Mouse (Mus musculus): ENCODE measurements around the gene Sec14l1. TPM values are rescaled to one million over a fixed set of nuclear protein-coding genes. Genes with fewer than 3 reads are reported as not detected.
A peak's percentile ranks its signal among the peaks of the same experiment; 100 is the strongest.

Sec14l1 gene
- polyA plus RNA-seq, 1 experiment from 2014 or later: 52.6 TPM

DNA sequence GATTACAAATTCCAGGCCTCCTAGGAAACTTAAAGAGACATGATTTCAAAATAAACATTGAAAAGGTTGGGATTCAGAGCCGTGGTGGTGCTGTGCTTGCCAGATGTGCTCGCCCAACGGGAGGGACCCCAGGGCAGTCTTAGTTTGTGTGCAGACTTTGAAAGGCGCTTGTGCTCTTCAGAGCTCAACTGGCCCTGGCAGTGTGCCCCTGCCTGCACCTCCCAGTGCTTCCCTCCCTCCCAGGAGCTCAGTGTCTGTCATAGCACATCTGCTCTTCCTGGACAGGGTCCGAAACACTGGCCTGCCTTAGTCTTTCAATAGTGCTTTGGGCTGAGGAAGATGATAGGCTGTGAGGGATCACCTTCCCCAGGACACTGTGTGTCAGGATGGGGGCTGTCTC lies 15.9 kb downstream of the Sec14l1 start:
- Histone ChIP-seq H3K4me3 (replicated peaks) (no peak overlapping the region), H3K27me3 (no peaks in the 10 kb centered on the region), H3K27ac (peak overlapping the region; percentile 53), H3K4me2 (no peak overlapping the region), H3K9ac (replicated peaks) (no peak overlapping the region; the same call in 1 of the 2 replicates), H3K9me3 (no peaks in the 10 kb centered on the region), H3K4me1 (replicated peaks) (peaks cover 56% of the 10 kb centered on the region), H3K36me3 (peaks cover 17% of the 10 kb centered on the region)
- no peak for ATAC-seq (ENCODE audit: insufficient number of reproducible peaks, insufficient read depth, low FRiP score, low TSS enrichment, low read depth)
- WGBS: 46% methylated on average over 5 of the region's 5 CpGs

DNA sequence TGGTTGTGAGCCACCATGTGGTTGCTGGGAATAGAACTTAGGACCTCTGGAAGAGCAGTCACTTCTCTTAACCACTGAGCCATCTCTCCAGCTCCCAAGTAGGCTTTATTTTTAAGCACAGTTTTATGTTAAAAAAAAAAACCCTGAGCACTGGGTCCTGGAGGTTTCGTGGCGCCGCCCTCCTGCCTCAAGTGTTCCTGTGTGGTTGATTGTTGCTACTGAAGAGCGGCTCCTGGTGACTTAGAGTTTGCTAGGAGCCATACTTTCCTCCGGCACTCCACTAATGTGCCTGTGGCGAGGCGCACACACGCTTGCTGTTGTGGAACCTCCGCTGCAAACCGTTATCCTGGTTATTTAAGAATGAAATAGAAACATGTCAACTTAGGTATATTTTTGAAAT lies 16.5 kb downstream of the Sec14l1 start:
- no peak for ATAC-seq (ENCODE audit: insufficient number of reproducible peaks, insufficient read depth, low FRiP score, low TSS enrichment, low read depth)
- no peak overlapping the region for H3K4me2 ChIP-seq
- H3K9me3 ChIP-seq: no peaks in the 10 kb centered on the region
- no peak overlapping the region for H3K4me3 ChIP-seq (replicated peaks)
- peaks cover 17% of the 10 kb centered on the region for H3K36me3 ChIP-seq
- no peaks in the 10 kb centered on the region for H3K27me3 ChIP-seq
- peak overlapping the region; percentile 53; the same call in 1 of the 2 replicates for H3K27ac ChIP-seq
- H3K9ac ChIP-seq (replicated peaks): no peak overlapping the region
- peaks cover 57% of the 10 kb centered on the region for H3K4me1 ChIP-seq (replicated peaks)
- 94% methylated on average over 10 of the region's 10 CpGs for WGBS

DNA sequence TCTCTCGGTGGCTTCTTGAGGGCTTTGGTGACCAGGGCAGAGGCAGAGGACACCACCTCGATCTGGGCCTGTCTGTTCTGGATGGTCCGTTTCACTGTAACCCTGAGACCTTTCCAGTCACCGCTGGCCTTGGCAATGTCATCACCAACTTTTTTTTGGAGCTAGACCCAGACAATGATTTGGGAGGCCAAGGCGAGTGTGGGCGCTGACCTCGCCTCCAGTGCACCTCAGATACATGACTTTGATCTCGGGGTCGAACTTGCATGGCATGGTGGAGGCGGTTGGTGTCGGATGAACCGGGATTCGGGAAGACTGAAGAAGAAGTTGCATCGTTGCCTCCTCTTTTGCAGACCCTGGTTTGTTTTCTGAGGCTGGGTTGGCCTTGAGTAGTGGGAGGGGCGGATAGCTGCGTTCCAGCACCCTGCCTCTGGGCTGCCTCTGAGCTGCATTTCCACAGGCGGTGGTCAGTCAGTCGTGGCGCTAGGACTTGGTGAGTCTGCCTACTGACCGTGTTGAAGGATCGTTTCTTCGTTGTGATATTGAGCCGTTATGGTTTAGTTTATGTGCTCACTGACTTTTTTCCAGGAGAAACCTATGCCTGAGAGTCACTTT lies 19.9 kb downstream of the Sec14l1 start:
- Histone ChIP-seq H3K27ac (peak overlapping the region; percentile 50; the same call in 1 of the 2 replicates), H3K9ac (replicated peaks) (0 out of 2 replicates have a peak overlapping the region, but pooled peaks have one; percentile 12), H3K36me3 (peaks cover 19% of the 10 kb centered on the region), H3K4me2 (peak overlapping the region; percentile 17; the same call in 1 of the 2 replicates), H3K27me3 (no peaks in the 10 kb centered on the region), H3K4me1 (replicated peaks) (peaks cover 40% of the 10 kb centered on the region), H3K9me3 (no peaks in the 10 kb centered on the region), H3K4me3 (replicated peaks) (no peak overlapping the region)
- 68% methylated on average over 23 of the region's 23 CpGs for WGBS
- ATAC-seq (ENCODE audit: insufficient number of reproducible peaks, insufficient read depth, low FRiP score, low TSS enrichment, low read depth): no peak

DNA sequence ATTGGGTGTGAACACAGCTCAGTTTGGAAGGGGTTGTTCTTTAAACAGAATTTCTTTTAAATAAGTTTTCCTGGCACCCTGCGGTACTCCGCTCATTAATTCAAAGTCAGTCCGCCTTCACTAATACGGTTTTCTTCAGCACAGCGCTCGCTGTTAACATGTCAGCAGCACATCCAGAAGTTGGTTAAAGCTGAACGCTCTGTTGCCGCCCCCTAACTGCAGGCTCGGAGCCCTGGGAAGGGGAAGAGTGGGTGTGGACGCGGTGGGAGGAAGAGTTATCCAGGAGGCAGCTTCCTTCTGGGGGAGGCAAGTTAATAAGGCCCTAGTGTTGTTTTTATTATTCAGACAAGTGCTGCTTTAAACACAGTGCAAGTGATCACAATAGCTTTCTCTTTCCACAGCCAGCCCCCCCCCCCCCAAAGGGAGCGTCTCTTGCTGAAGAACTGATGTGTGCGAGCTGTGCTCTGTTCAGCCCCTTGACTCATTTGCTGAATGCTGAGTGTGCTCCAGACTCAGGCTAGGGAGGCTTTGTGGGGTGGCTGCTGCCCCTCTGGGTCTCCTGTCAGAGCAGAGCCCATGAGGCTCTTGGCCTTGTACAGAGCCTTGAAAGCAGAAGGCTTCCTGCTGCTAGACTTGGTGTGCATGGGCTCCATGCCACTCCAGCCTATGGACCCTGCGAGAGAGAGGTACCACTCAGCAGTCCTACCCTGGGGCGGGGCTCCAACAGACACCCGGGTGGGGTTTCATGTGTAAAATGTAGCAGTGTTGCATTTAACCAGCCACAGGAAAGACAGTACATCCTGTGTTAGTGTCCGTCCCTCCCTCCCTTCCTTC lies 20.7 kb downstream of the Sec14l1 start:
- Histone ChIP-seq H3K4me2 (peak overlapping the region; percentile 17; the same call in 1 of the 2 replicates), H3K27me3 (no peaks in the 10 kb centered on the region), H3K4me3 (replicated peaks) (no peak overlapping the region), H3K4me1 (replicated peaks) (peaks cover 32% of the 10 kb centered on the region), H3K27ac (peak overlapping the region; percentile 51), H3K9ac (replicated peaks) (no peak overlapping the region), H3K36me3 (peaks cover 22% of the 10 kb centered on the region), H3K9me3 (no peaks in the 10 kb centered on the region)
- 49% methylated on average over 17 of the region's 17 CpGs for WGBS
- no peak for ATAC-seq (ENCODE audit: insufficient number of reproducible peaks, insufficient read depth, low FRiP score, low TSS enrichment, low read depth)

DNA sequence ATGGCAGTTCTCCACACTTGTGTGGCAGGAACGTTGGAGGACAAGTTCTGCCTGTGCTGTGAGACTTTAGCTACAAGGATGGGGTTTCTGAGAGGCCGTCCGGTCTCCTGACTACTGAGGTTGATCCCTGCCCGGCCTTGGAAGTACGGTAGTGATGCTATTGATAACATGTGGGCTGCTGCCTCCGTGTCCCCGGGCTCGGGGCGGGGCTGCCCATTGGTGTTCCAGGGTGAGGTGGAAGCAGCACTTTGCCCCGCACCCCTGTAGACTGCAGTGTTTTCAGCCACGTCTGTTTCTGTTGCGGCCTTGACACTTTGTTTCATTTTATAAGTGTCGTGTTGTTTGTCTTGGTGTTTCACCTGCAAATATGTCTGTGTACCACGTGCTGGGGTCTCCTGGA lies 21.9 kb downstream of the Sec14l1 start:
- H3K4me1 ChIP-seq (replicated peaks): peaks cover 27% of the 10 kb centered on the region
- H3K9ac ChIP-seq (replicated peaks): no peak overlapping the region
- no peak overlapping the region for H3K4me2 ChIP-seq
- no peaks in the 10 kb centered on the region for H3K9me3 ChIP-seq
- WGBS: 86% methylated on average over 14 of the region's 14 CpGs
- no peaks in the 10 kb centered on the region for H3K27me3 ChIP-seq
- peak overlapping the region; percentile 56; the same call in 1 of the 2 replicates for H3K27ac ChIP-seq
- peaks cover 30% of the 10 kb centered on the region for H3K36me3 ChIP-seq
- no peak overlapping the region for H3K4me3 ChIP-seq (replicated peaks)
- ATAC-seq (ENCODE audit: insufficient number of reproducible peaks, insufficient read depth, low FRiP score, low TSS enrichment, low read depth): no peak

DNA sequence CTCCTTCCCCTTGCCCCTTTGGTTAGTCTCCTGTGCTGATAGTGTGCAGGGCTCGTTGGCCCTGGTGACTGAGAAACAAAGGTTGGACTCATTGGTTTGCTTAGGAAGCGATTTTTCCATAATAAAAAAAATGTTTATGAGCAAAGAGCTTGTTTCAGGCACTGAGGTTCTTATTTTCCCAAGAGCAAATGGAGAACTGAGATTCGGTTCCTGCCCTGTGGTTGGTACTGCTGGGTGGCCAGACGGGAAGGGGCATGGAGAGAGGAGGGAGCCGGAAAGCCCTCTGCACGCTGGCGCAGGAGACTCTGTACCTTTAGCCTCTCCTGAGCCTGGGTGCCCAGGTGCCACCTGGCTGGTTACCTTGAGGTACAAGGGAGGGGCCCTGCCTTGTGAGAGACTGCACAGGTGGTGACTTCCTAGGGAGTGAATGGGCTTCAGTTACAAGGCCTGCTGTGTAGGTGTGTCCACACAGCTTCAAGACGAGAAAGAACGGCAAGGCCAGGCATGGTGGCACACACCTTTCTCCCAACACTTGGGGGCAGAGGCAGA lies 23.3 kb downstream of the Sec14l1 start:
- Histone ChIP-seq H3K4me2 (no peak overlapping the region), H3K9ac (replicated peaks) (no peak overlapping the region), H3K4me3 (replicated peaks) (no peak overlapping the region), H3K36me3 (peaks cover 36% of the 10 kb centered on the region), H3K9me3 (no peaks in the 10 kb centered on the region), H3K27ac (peak overlapping the region; percentile 51; the same call in 1 of the 2 replicates), H3K27me3 (no peaks in the 10 kb centered on the region), H3K4me1 (replicated peaks) (peaks cover 27% of the 10 kb centered on the region)
- 0 out of 2 replicates have a peak, but pooled peaks have one; percentile 18 for ATAC-seq (ENCODE audit: insufficient number of reproducible peaks, insufficient read depth, low FRiP score, low TSS enrichment, low read depth)
- 83% methylated on average over 9 of the region's 9 CpGs for WGBS

DNA sequence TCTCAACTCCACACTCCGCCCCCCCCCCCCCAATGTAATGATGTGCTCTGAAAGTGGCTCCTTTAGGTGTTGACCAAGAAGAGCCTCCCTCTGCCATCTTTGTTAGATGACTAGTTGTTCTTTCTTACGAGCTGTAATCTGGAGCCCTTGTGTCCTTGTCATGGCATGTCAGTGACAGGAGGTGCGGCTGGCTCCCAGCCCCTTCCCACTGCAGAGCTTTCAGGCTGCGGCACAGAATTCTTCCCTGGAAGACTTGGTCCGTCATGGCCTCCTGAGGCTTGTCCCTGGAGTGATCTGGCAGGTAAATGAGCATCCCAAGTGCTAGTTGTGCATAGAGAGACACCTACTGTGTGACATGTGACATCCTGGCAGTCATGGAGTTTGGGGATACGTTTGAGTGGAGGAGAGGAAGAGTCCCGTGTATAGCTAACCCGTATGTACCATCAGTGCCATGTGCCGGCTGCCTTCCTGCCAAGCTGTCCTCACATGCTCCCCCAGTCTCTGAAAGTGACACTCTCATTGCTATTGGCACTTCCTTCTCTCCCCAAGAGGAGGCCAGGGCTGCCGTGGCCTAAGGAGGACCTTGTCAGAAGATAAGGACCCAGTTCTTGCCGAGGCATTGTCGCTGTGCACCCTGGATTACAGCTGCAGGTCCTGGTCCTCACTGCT lies 24.0 kb downstream of the Sec14l1 start:
- H3K4me2 ChIP-seq: no peak overlapping the region
- 88% methylated on average over 12 of the region's 12 CpGs for WGBS
- H3K4me1 ChIP-seq (replicated peaks): peaks cover 27% of the 10 kb centered on the region
- ATAC-seq (ENCODE audit: insufficient number of reproducible peaks, insufficient read depth, low FRiP score, low TSS enrichment, low read depth): no peak
- H3K36me3 ChIP-seq: peaks cover 42% of the 10 kb centered on the region
- H3K4me3 ChIP-seq (replicated peaks): no peak overlapping the region
- no peak overlapping the region for H3K27ac ChIP-seq
- no peak overlapping the region for H3K9ac ChIP-seq (replicated peaks)
- H3K27me3 ChIP-seq: no peaks in the 10 kb centered on the region
- no peaks in the 10 kb centered on the region for H3K9me3 ChIP-seq

DNA sequence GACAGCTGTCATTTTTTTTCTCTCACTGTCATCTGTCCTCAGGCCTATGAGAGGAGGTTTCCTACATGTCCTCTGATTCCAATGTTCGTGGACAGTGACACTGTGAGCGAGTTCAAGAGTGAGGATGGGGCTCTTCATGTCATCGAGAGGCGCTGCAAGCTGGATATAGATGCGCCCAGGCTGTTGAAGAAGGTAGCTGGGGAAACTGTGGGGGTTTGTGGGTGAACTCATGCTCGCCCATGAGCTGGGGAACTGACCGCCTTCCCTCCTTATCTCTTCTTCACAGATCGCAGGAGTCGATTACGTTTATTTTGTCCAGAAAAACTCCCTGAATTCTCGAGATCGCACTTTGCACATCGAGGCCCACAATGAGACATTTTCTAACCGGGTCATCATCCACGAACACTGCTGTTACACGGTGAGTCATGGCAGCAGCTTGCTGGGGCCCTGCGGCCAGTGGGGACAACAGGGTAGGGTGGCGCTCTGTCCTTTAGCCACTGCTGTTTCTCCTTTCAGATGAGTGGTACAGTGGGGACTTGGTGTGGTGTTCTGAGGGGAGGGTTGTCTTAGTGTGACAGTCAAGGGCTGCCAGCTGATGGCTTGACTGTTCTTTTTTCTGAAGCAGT lies 26.5 kb downstream of the Sec14l1 start:
- H3K4me2 ChIP-seq: no peak overlapping the region
- H3K27ac ChIP-seq: no peak overlapping the region
- H3K4me3 ChIP-seq (replicated peaks): no peak overlapping the region

DNA sequence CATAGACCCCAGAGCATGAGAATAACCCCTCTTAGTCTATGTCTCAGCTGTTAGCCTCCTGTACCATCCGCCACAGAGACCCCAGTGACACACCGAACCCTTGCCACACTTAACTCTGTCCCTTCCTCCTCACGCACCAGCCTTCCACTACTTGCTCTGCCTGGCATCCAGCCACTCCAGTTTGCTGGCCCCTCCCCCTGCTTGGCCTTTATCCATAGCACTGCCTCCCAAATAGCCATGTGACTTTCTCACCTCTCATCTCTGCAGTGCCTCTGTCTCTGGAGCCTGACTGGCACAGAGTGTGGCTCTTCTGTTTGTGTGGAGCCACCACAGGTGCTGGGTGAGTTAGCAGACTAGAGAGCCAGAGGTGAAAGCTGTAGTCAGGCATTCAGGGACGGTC lies 27.5 kb downstream of the Sec14l1 start:
- WGBS: 82% methylated on average over 4 of the region's 4 CpGs
- peaks cover 4% of the 10 kb centered on the region; the same call in 1 of the 2 replicates for H3K4me1 ChIP-seq (replicated peaks)
- no peak overlapping the region for H3K9ac ChIP-seq (replicated peaks)
- H3K36me3 ChIP-seq: peaks cover 74% of the 10 kb centered on the region
- H3K27ac ChIP-seq: no peak overlapping the region
- ATAC-seq (ENCODE audit: insufficient number of reproducible peaks, insufficient read depth, low FRiP score, low TSS enrichment, low read depth): no peak
- no peak overlapping the region for H3K4me3 ChIP-seq (replicated peaks)
- no peaks in the 10 kb centered on the region for H3K9me3 ChIP-seq
- no peaks in the 10 kb centered on the region for H3K27me3 ChIP-seq
- no peak overlapping the region for H3K4me2 ChIP-seq

More for the DNA sequence above, 26.5 kb downstream of the Sec14l1 start:
- Histone ChIP-seq H3K4me1 (replicated peaks) (peaks cover 10% of the 10 kb centered on the region; the same call in 1 of the 2 replicates), H3K36me3 (peaks cover 68% of the 10 kb centered on the region), H3K9ac (replicated peaks) (no peak overlapping the region), H3K9me3 (no peaks in the 10 kb centered on the region), H3K27me3 (no peaks in the 10 kb centered on the region)
- ATAC-seq (ENCODE audit: insufficient number of reproducible peaks, insufficient read depth, low FRiP score, low TSS enrichment, low read depth): no peak
- WGBS: 94% methylated on average over 18 of the region's 18 CpGs

DNA sequence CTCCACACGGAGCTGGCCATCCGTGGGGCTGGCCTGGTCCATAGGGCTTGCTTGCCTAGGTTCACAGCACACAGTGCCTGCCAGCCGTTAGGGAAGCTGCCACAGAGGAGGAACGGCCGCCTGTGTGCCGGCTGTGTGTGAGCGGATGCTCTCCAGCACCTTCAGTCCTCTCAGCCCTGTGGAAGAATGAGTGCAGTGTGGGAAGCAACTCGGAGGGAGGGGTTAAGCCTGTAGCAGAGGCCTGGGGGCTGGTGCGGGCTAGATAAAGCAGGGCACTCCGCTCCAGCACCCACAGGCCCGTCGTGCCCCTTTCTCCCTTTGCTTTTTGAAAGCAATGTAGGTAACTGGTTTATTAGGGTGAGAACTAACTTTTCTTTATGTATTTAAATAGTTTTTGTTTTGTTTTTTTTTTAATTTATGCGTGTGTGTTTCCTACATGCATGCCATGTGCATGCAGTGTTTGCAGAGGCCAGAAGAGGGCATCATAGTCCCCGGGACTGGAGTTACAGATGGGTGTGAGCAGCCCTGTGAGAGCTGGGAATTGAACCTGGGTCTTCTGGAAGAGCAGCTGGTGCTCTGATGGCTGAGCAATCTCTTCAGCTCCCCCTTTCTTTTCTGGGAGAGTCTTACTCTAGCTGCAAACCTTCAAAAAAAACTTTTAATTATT lies 30.6 kb downstream of the Sec14l1 start:
- H3K4me2 ChIP-seq: no peak overlapping the region
- H3K27ac ChIP-seq: no peak overlapping the region
- no peaks in the 10 kb centered on the region for H3K9me3 ChIP-seq
- 93% methylated on average over 14 of the region's 14 CpGs for WGBS
- no peaks in the 10 kb centered on the region for H3K4me1 ChIP-seq (replicated peaks)
- no peak overlapping the region for H3K9ac ChIP-seq (replicated peaks)
- H3K36me3 ChIP-seq: peaks cover 91% of the 10 kb centered on the region
- H3K4me3 ChIP-seq (replicated peaks): no peak overlapping the region
- no peaks in the 10 kb centered on the region for H3K27me3 ChIP-seq
- ATAC-seq (ENCODE audit: insufficient number of reproducible peaks, insufficient read depth, low FRiP score, low TSS enrichment, low read depth): no peak

All from limb, embryonic 12.5 days (tissue).